Mouse (Mus musculus): Measurements from ENCODE around the gene Ptprb. TPM values are rescaled to one million over a fixed set of nuclear protein-coding genes. Genes with fewer than 3 reads are reported as not detected.

Ptprb gene
- total RNA-seq (2012; rRNA removed) = 0.16 and 0.62 TPM in 2 replicates

- no peaks in the 10 kb centered on the region for H3K36me3 ChIP-seq (ENCODE audit: control insufficient read depth, insufficient read depth, low read length, poor library complexity, severe bottlenecking)
- H3K4me3 ChIP-seq (ENCODE audit: insufficient read depth in 1 of 2, low read depth in 1 of 2, low read length in 2 of 2, poor library complexity in 1 of 2, severe bottlenecking in 1 of 2) = no peak within 1 kb of the TSS
- no peak within 1 kb of the TSS for H3K27ac ChIP-seq (ENCODE audit: insufficient read depth, low read depth, low read length, poor library complexity, severe bottlenecking)
- in situ Hi-C loops (cut with MboI; ENCODE audit: low sequenced_read_pairs in 2 of 2, unreplicated experiment in 2 of 2) = no loop called here
- no peak for DNase-seq (ENCODE audit: low read depth, low spot score)
- H3K9me3 ChIP-seq (ENCODE audit: control insufficient read depth, insufficient read depth, low read depth, low read length) = no peaks in the 10 kb centered on the region
- H3K4me1 ChIP-seq (ENCODE audit: control insufficient read depth in 2 of 2, insufficient read depth in 2 of 2, low read length in 2 of 2, poor library complexity in 1 of 2) = 0 out of 4 replicates have a peak, but pooled peaks cover 0 to 2% of the 10 kb centered on the region in 2 experiments
- TF ChIP-seq CHD2 (IDR thresholded peaks at IDR 0.05; ENCODE audit: low read depth, low read length) = no peak
- no peak for TF ChIP-seq ZC3H11A (IDR thresholded peaks at IDR 0.05; ENCODE audit: borderline replicate concordance, low read depth, low read length)
- TF ChIP-seq HCFC1 (IDR thresholded peaks at IDR 0.05; ENCODE audit: borderline replicate concordance, insufficient read depth, low read length) = no peak
- TF ChIP-seq MAFK (IDR thresholded peaks at IDR 0.05; ENCODE audit: insufficient read depth, low read depth, low read length) = no peak
- no peak for TF ChIP-seq ZNF384 (IDR thresholded peaks at IDR 0.05; ENCODE audit: low read depth, low read length)
- H3K9ac ChIP-seq (ENCODE audit: insufficient read depth, low read depth, low read length, poor library complexity, severe bottlenecking) = no peak within 1 kb of the TSS
Measured at GRCm38 (mm10) chr10:116275280-116275679, at the start of gene Ptprb. TSS of gene Ptprb (plus strand) at chr10:116275523.

- H3K27ac ChIP-seq (ENCODE audit: insufficient read depth, low read depth, low read length, poor library complexity, severe bottlenecking) = no peak overlapping the region
- no peak overlapping the region for H3K9ac ChIP-seq (ENCODE audit: insufficient read depth, low read depth, low read length, poor library complexity, severe bottlenecking)
- H3K4me3 ChIP-seq (ENCODE audit: insufficient read depth in 1 of 2, low read depth in 1 of 2, low read length in 2 of 2, poor library complexity in 1 of 2, severe bottlenecking in 1 of 2) = no peak overlapping the region
- H3K36me3 ChIP-seq (ENCODE audit: control insufficient read depth, insufficient read depth, low read length, poor library complexity, severe bottlenecking) = no peaks in the 10 kb centered on the region
- TF ChIP-seq MAFK (IDR thresholded peaks at IDR 0.05; ENCODE audit: insufficient read depth, low read depth, low read length) (no peak), CHD2 (IDR thresholded peaks at IDR 0.05; ENCODE audit: low read depth, low read length) (no peak), ZC3H11A (IDR thresholded peaks at IDR 0.05; ENCODE audit: borderline replicate concordance, low read depth, low read length) (no peak), HCFC1 (IDR thresholded peaks at IDR 0.05; ENCODE audit: borderline replicate concordance, insufficient read depth, low read length) (no peak), ZNF384 (IDR thresholded peaks at IDR 0.05; ENCODE audit: low read depth, low read length) (no peak)
- H3K4me1 ChIP-seq (ENCODE audit: control insufficient read depth in 2 of 2, insufficient read depth in 2 of 2, low read length in 2 of 2, poor library complexity in 1 of 2) = peaks cover 0 to 4% of the 10 kb centered on the region in 2 experiments; a peak in 2 of 4 replicates
- DNase-seq (ENCODE audit: low read depth, low spot score) = no peak
- H3K9me3 ChIP-seq (ENCODE audit: control insufficient read depth, insufficient read depth, low read depth, low read length) = no peaks in the 10 kb centered on the region
- in situ Hi-C loops (cut with MboI; ENCODE audit: low sequenced_read_pairs in 2 of 2, unreplicated experiment in 2 of 2) = no loop called here
Measured at GRCm38 (mm10) chr10:116235299-116235698, 40.0 kb upstream of the Ptprb start.

GRCm38 (mm10) chr10:116242200-116242599 is 33.1 kb upstream of the Ptprb start:
- no peak overlapping the region for H3K27ac ChIP-seq (ENCODE audit: insufficient read depth, low read depth, low read length, poor library complexity, severe bottlenecking)
- TF ChIP-seq MAFK (IDR thresholded peaks at IDR 0.05; ENCODE audit: insufficient read depth, low read depth, low read length) (no peak), CHD2 (IDR thresholded peaks at IDR 0.05; ENCODE audit: low read depth, low read length) (no peak), ZNF384 (IDR thresholded peaks at IDR 0.05; ENCODE audit: low read depth, low read length) (no peak), HCFC1 (IDR thresholded peaks at IDR 0.05; ENCODE audit: borderline replicate concordance, insufficient read depth, low read length) (no peak), ZC3H11A (IDR thresholded peaks at IDR 0.05; ENCODE audit: borderline replicate concordance, low read depth, low read length) (no peak)

GRCm38 (mm10) chr10:116243373-116243772 is 31.9 kb upstream of the Ptprb start:
- no peak overlapping the region for H3K4me3 ChIP-seq (ENCODE audit: insufficient read depth in 1 of 2, low read depth in 1 of 2, low read length in 2 of 2, poor library complexity in 1 of 2, severe bottlenecking in 1 of 2)
- H3K9ac ChIP-seq (ENCODE audit: insufficient read depth, low read depth, low read length, poor library complexity, severe bottlenecking) = no peak overlapping the region
- H3K4me1 ChIP-seq (ENCODE audit: control insufficient read depth in 2 of 2, insufficient read depth in 2 of 2, low read length in 2 of 2, poor library complexity in 1 of 2) = no peaks in the 10 kb centered on the region
- TF ChIP-seq CHD2 (IDR thresholded peaks at IDR 0.05; ENCODE audit: low read depth, low read length) = no peak
- no peak for TF ChIP-seq HCFC1 (IDR thresholded peaks at IDR 0.05; ENCODE audit: borderline replicate concordance, insufficient read depth, low read length)
- no peak for TF ChIP-seq ZNF384 (IDR thresholded peaks at IDR 0.05; ENCODE audit: low read depth, low read length)
- no peak for TF ChIP-seq MAFK (IDR thresholded peaks at IDR 0.05; ENCODE audit: insufficient read depth, low read depth, low read length)
- TF ChIP-seq ZC3H11A (IDR thresholded peaks at IDR 0.05; ENCODE audit: borderline replicate concordance, low read depth, low read length) = no peak
- no peaks in the 10 kb centered on the region for H3K36me3 ChIP-seq (ENCODE audit: control insufficient read depth, insufficient read depth, low read length, poor library complexity, severe bottlenecking)
- no peak for DNase-seq (ENCODE audit: low read depth, low spot score)
- no peaks in the 10 kb centered on the region for H3K9me3 ChIP-seq (ENCODE audit: control insufficient read depth, insufficient read depth, low read depth, low read length)
- in situ Hi-C loops (cut with MboI; ENCODE audit: low sequenced_read_pairs in 2 of 2, unreplicated experiment in 2 of 2) = no loop called here
- H3K27ac ChIP-seq (ENCODE audit: insufficient read depth, low read depth, low read length, poor library complexity, severe bottlenecking) = no peak overlapping the region

More at GRCm38 (mm10) chr10:116242200-116242599, 33.1 kb upstream of the Ptprb start:
- Histone ChIP-seq H3K4me1 (ENCODE audit: control insufficient read depth in 2 of 2, insufficient read depth in 2 of 2, low read length in 2 of 2, poor library complexity in 1 of 2) (no peaks in the 10 kb centered on the region), H3K9ac (ENCODE audit: insufficient read depth, low read depth, low read length, poor library complexity, severe bottlenecking) (no peak overlapping the region), H3K4me3 (ENCODE audit: insufficient read depth in 1 of 2, low read depth in 1 of 2, low read length in 2 of 2, poor library complexity in 1 of 2, severe bottlenecking in 1 of 2) (no peak overlapping the region), H3K36me3 (ENCODE audit: control insufficient read depth, insufficient read depth, low read length, poor library complexity, severe bottlenecking) (no peaks in the 10 kb centered on the region), H3K9me3 (ENCODE audit: control insufficient read depth, insufficient read depth, low read depth, low read length) (no peaks in the 10 kb centered on the region)
- in situ Hi-C loops (cut with MboI; ENCODE audit: low sequenced_read_pairs in 2 of 2, unreplicated experiment in 2 of 2) = no loop called here
- DNase-seq (ENCODE audit: low read depth, low spot score) = no peak

GRCm38 (mm10) chr10:116245632-116246031 is 29.7 kb upstream of the Ptprb start:
- H3K4me3 ChIP-seq (ENCODE audit: insufficient read depth in 1 of 2, low read depth in 1 of 2, low read length in 2 of 2, poor library complexity in 1 of 2, severe bottlenecking in 1 of 2) = no peak overlapping the region
- no peak overlapping the region for H3K27ac ChIP-seq (ENCODE audit: insufficient read depth, low read depth, low read length, poor library complexity, severe bottlenecking)
- in situ Hi-C loops (cut with MboI; ENCODE audit: low sequenced_read_pairs in 2 of 2, unreplicated experiment in 2 of 2) = no loop called here
- H3K4me1 ChIP-seq (ENCODE audit: control insufficient read depth in 2 of 2, insufficient read depth in 2 of 2, low read length in 2 of 2, poor library complexity in 1 of 2) = no peaks in the 10 kb centered on the region
- no peak for TF ChIP-seq ZC3H11A (IDR thresholded peaks at IDR 0.05; ENCODE audit: borderline replicate concordance, low read depth, low read length)
- no peak for DNase-seq (ENCODE audit: low read depth, low spot score)
- no peak overlapping the region for H3K9ac ChIP-seq (ENCODE audit: insufficient read depth, low read depth, low read length, poor library complexity, severe bottlenecking)
- H3K9me3 ChIP-seq (ENCODE audit: control insufficient read depth, insufficient read depth, low read depth, low read length) = no peaks in the 10 kb centered on the region
- no peaks in the 10 kb centered on the region for H3K36me3 ChIP-seq (ENCODE audit: control insufficient read depth, insufficient read depth, low read length, poor library complexity, severe bottlenecking)
